Mouse (Mus musculus) kidney, adult 2 months (tissue): ENCODE measurements around the gene Sertad4. TPM values are rescaled to one million over a fixed set of nuclear protein-coding genes. Genes with fewer than 3 reads are reported as not detected.

Experiments used
- DNase-seq: peaks from one replicate; pipeline ENCODE4 v3.0.0; 2021
- H3K27ac ChIP-seq: fragments of 200-500 bp; 2 replicates; pipeline ENCODE4 v1.5.1; 2012; ENCODE audit warnings: low read depth, low read length, control low read depth, inconsistent platforms; ENCODE audit not compliant: insufficient read depth
- H3K27me3 ChIP-seq: fragments of 200-500 bp; replicated peaks from 2 replicates; pipeline ENCODE4 v1.6.1; 2012; ENCODE audit warnings: mild to moderate bottlenecking, moderate library complexity, low read length, inconsistent platforms; ENCODE audit not compliant: control insufficient read depth, insufficient read depth
- H3K36me3 ChIP-seq: fragments of 200-500 bp; 2 replicates; pipeline ENCODE4 v1.6.1; 2012; ENCODE audit warnings: mild to moderate bottlenecking, moderate library complexity, low read length, inconsistent platforms; ENCODE audit not compliant: control insufficient read depth, insufficient read depth
- H3K4me1 ChIP-seq: fragments of 200-500 bp; 2 replicates; pipeline ENCODE4 v1.6.1; 2011; ENCODE audit warnings: low read length; ENCODE audit not compliant: control insufficient read depth, insufficient read depth
- H3K4me3 ChIP-seq: fragments of 200-500 bp; 2 replicates; pipeline ENCODE4 v1.5.1; 2011; ENCODE audit warnings: mild to moderate bottlenecking, low read depth, low read length, control low read depth; ENCODE audit not compliant: insufficient read depth
- CTCF ChIP-seq: fragments of 200-500 bp; conservative IDR thresholded peaks from 2 replicates; pipeline ENCODE4 v1.5.1; 2011; ENCODE audit warnings: low read depth, mild to moderate bottlenecking, control low read depth, low read length, moderate library complexity, mixed read lengths; ENCODE audit not compliant: insufficient read depth, insufficient read length
- POLR2A ChIP-seq: fragments of 200-500 bp; IDR thresholded peaks from one replicate; pipeline ENCODE4 v1.6.1; 2011; ENCODE audit warnings: low read depth, low read length, control low read depth
- WGBS: fragments of 180-500 bp; shearing (Covaris S2); methylation state at CpG from one replicate; pipeline ENCODE4 v1.1.7; 2018; 5-methylcytosine and 5-hydroxymethylcytosine counted together
- polyA plus RNA-seq: library from polyadenylated mRNA; depleted of rRNA; stranded (reverse); fragments of >200 nt; gene quantifications from 2 replicates; pipeline ENCODE4 v1.2.3, GENCODE M21; 2012

Gene Sertad4
- polyA plus RNA-seq, 1 experiment = 2.6 TPM

DNA sequence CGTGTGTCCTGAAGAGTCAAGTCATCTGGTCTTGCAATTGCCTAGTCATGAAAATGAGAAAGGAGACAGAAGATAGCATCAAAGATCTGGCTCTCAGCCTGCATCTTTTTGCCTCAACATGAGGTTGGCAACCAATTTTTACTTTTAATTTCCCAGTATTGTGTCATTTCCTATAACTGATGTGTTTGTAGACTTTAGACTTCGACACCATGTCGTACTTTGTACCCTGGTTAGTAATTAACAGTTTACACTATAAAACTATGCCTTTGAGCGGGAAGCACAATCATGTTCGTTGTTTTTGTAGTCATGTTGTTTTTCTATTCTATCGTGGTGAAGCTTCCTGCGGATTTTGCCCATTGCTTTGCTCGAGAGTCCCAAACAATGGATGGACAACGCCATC is 42.8 kb downstream of the Sertad4 start:
- Histone ChIP-seq H3K27me3 (no peaks in the 10 kb centered on the region), H3K36me3 (no peaks in the 10 kb centered on the region), H3K4me3 (no peak overlapping the region), H3K4me1 (peaks cover 17% of the 10 kb centered on the region; the same call in 1 of the 2 replicates), H3K27ac (peak overlapping the region; percentile 81)
- WGBS = 51% methylated on average over 9 of the region's 9 CpGs
- TF ChIP-seq POLR2A (no peak), CTCF (no peak)
- peak; percentile 87 for DNase-seq

DNA sequence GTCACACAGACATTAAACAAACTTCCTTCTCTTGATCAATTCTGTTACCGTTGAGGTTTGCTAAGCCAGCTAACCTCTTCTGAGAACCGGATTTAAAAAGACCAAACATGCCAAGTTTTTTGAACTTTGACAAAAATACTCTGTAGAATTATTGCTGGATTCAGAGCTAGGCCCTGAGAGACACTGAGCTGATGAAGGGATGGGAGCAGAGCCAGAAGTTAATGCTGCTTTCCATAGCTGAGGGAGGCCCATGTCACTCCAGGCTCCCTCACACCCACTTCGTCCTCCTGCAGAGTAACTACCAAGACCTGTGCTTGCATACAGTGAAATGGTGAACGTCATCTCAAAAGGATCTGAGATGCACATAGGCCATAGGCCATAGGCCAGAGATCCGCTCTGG is 43.3 kb downstream of the Sertad4 start:
- TF ChIP-seq POLR2A = no peak
- TF ChIP-seq CTCF = no peak
- DNase-seq = peak; percentile 61
- 55% methylated on average over 5 of the region's 5 CpGs for WGBS
- H3K4me3 ChIP-seq = no peak overlapping the region
- H3K27ac ChIP-seq = peak overlapping the region; percentile 36
- peaks cover 17% of the 10 kb centered on the region; the same call in 1 of the 2 replicates for H3K4me1 ChIP-seq
- H3K27me3 ChIP-seq = no peaks in the 10 kb centered on the region
- H3K36me3 ChIP-seq = no peaks in the 10 kb centered on the region

DNA sequence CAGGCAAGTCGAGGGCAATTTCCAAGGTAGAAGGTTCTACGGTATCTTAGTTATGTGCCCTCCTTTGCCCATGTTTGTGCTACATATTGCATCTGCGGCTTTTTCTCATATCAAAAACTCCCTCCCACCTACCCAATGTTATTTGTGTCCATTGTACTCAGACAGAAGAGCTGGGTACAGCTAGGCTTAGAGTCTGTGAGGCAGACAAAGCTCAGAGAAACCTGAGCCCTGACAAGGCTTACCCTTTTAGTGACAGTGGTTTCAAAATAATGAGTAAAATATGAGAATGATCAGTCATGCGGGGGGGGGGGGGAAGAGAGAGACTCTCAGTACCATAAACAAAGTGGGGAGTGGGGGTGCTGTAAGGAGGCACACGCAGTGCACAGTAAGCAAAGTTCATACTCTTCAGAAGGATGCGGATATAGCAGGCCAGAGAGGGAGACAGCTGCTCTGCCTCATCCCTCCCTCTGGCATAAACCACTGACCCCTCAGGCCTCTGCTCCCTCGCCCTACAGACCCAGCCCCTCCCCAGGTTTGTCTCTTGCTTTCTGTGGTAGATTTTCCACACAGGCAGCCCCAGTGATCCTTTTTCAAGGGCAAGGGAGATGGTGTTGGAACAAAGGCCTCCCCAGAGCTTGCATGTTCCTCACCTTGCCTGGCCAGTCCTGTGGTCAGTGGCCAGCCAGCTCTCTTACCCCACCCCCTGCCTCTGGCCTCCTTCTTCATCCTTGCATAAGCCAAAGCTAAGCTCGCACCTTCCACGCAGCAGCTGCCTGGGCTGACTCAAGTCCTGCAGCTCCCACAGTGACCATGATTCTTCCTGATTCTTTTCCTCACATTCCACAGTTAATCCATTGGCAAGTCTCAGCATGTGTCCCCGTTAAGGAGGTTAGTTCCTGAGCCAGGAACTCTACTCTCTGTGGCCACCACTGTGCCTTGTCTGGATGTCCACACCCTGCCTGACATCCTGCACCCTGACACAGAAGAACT is 49.1 kb downstream of the Sertad4 start:
- no peaks in the 10 kb centered on the region for H3K27me3 ChIP-seq
- no peak for DNase-seq
- H3K4me3 ChIP-seq = no peak overlapping the region
- no peaks in the 10 kb centered on the region for H3K36me3 ChIP-seq
- 59% methylated on average over 10 of the region's 10 CpGs for WGBS
- peaks cover 3% of the 10 kb centered on the region; the same call in 1 of the 2 replicates for H3K4me1 ChIP-seq
- TF ChIP-seq CTCF (no peak), POLR2A (no peak)
- no peak overlapping the region for H3K27ac ChIP-seq

DNA sequence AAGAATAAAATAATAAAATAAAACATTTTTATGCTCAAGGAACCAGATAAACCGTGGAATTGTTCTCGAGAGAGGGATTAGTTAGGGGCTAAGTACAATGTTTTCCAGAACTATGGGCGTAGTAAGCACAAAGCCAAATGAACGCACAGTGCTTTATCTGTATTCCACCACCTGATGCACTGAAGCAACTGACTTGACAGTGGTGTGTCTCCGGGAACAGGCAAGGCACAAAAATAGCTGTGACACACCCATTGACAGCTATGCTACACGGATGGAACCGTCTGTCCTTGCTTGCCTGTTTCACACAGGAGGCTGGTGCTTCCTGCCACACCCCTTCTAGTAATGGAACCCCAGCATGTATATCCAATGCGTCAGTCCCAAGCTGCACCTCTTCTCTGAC is 55.2 kb downstream of the Sertad4 start:
- WGBS = 86% methylated on average over 8 of the region's 8 CpGs
- H3K27ac ChIP-seq = no peak overlapping the region
- no peaks in the 10 kb centered on the region for H3K27me3 ChIP-seq

DNA sequence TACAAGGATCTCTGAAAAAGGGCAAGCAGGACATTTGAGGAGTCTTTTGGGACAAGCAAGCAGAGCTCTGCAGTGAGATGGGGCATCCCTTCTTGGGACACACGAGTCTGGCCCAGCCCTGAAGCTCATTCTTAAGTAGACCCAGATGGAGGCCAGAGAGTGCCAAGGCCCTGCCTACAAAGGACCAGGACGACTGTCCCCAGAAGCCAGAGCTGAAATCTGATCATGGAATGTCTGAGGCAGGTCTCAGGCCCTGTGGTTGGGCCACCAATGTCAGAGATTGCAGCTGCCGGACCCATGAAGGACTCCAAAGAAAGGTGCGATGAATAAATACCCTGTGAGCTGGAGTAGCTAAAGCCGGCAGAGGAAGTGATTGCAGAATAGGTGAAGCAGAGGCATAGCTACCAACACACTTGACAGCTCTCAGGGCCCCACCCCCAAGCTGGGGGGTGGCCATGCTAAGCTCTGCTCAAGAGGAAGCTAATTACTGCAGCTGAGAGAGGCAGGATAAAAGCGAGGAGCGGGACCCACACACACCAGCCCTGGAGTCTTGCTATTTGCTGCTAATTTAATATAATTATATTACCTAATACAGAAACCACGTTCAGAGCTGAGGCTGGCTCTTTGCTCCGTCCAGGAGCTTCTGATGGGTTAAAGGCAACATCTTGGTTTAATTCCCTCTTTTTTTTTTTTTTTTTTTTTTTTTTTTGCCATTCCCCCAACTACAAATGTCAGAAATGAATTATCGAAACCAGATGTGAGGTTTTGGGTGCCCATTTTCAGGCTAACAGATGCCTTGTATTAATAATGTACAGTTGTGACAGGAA is 56.2 kb downstream of the Sertad4 start:
- no peaks in the 10 kb centered on the region for H3K4me1 ChIP-seq
- no peaks in the 10 kb centered on the region for H3K36me3 ChIP-seq
- no peak overlapping the region for H3K4me3 ChIP-seq
- TF ChIP-seq POLR2A = no peak
- TF ChIP-seq CTCF = no peak
- peak overlapping the region; percentile 29; the same call in 1 of the 2 replicates for H3K27ac ChIP-seq
- WGBS = 68% methylated on average over 10 of the region's 10 CpGs
- H3K27me3 ChIP-seq = no peaks in the 10 kb centered on the region
- no peak for DNase-seq

More for the DNA sequence above, 55.2 kb downstream of the Sertad4 start:
- no peak for DNase-seq
- Histone ChIP-seq H3K4me1 (no peaks in the 10 kb centered on the region), H3K36me3 (no peaks in the 10 kb centered on the region), H3K4me3 (no peak overlapping the region)
- no peak for TF ChIP-seq CTCF
- TF ChIP-seq POLR2A = no peak

- Histone ChIP-seq H3K4me3 (no peak overlapping the region), H3K4me1 (no peaks in the 10 kb centered on the region), H3K27ac (peak overlapping the region; percentile 29; the same call in 1 of the 2 replicates), H3K36me3 (no peaks in the 10 kb centered on the region), H3K27me3 (no peaks in the 10 kb centered on the region)
- DNase-seq = peak; percentile 62
- WGBS = 65% methylated on average over 16 of the region's 16 CpGs
- TF ChIP-seq POLR2A = no peak
- TF ChIP-seq CTCF = no peak
These were observed 57.1 kb downstream of the Sertad4 start for GRCm38 (mm10) chr1:192798212-192799164.
